Mouse (Mus musculus) spleen, adult 2 months (tissue): ENCODE data around the gene Pkn3.

Source experiments
- CTCF ChIP-seq: fragments of 200-500 bp; IDR thresholded peaks from 2 replicates; pipeline ENCODE4 v1.5.1; 2011; ENCODE audit warnings: mild to moderate bottlenecking, inconsistent platforms; ENCODE audit not compliant: insufficient read depth, insufficient read length, insufficient replicate concordance; ENCODE audit errors: extremely low read depth
- POLR2A ChIP-seq: fragments of 200-500 bp; IDR thresholded peaks from 2 replicates; pipeline ENCODE4 v1.6.1; 2011; ENCODE audit warnings: low read depth, low read length, inconsistent platforms

DNA sequence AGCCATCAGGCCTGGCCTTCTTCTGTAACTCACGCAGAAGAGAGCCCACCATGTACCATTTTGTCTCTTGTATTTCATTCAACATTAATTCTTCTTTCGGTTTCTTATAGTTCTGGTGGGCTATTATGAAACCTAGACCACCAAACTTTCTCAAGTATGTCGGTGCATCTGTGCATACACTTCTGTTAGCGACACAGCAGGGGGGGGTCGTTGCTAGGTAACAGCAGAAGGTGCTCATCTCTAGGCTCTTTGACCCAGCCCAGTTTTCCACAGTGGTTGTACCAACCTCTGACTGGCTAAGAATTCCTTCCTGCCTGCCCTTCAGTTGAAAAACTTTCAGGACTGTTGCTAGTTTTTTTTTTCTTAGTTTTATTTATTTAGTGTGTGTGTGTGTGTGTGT is 19.1 kb upstream of the Pkn3 start:
- TF ChIP-seq CTCF (no peak), POLR2A (no peak)
